9 mouse cellular contexts compared by ENCODE assay signal in genomic region chr11:91648091-91648490, GRCm38 (mm10).
"Had no signal": no experiment of that assay in that cellular context is flagged by ENCODE, and none has a peak within 500 bp of the region (broad histone marks: within the 10 kb centered on the region; RNA-seq: fewer than 3 reads in every experiment).

No protein-coding gene starts in this region.

- H3K4me3 ChIP-seq: liver, embryonic 13.5 days had no signal

- H3K27ac ChIP-seq: kidney, postnatal 0 days; liver, embryonic 13.5 days; stomach, postnatal 0 days had no signal

- DNase-seq: kidney, adult 2 months; kidney, postnatal 25 days; liver, embryonic 13.5 days; lung, adult 2 months; midbrain, embryonic 14.5 days; right cerebral cortex, postnatal 4 days; thymus, postnatal 25 days had no signal
